Mouse (Mus musculus): Measurements from ENCODE around the gene Adal.
"Not testable (repeated sequence)": the region's sequence is repeated elsewhere in the genome, so short reads cannot be mapped to it uniquely, and the experiment has no call there.

Adal gene

DNA sequence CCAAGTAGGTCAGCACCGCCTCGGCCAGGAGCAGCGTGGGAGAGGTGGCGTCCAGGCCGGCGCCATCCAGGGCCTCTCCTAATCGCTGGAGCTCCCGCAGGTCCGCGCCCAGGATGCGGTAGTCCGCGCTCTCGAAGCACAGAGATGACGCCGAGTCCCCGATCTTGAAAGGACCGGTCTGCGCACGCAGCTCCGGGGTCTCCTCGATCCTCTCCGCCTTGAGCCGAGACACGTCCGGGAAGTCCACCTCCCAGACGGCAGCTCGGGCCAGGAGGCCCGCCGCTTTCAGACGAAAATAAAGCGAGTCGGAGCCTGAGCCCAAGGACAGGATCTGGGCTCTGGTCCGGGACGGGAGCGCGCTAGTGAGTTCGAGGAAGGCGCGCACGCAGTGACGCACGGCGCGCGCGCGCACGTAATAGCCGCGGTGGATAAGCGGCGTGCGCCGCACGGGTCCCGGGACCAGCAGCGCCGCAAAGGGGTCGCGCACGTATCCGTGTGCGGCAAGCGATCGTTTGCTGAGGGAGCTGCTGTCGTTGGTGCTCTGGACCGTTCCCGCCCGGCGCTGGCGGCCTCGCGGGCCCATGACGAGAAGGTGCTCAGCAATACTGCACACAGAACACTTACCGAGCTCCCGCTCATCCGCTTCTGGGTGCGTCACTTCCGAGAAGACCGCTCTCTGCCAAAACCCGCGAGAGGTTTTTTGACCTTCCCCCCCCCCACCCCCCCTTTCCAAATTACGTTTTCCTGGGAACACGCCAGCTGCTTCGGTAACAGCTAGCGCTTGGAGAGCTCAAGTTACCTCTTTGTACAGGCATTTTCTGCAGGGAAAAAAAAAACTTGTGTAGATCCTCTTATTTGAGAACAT, at the start of gene Adal, which contains the start of gene Lcmt2:
Gene Adal, plus strand, starts transcription at position 411 of the 865 bp plus-strand sequence.
Gene Lcmt2, minus strand, starts transcription at position 636 of the 865 bp plus-strand sequence.
- in situ Hi-C loops (cut with MboI, MseI): no loop called here

DNA sequence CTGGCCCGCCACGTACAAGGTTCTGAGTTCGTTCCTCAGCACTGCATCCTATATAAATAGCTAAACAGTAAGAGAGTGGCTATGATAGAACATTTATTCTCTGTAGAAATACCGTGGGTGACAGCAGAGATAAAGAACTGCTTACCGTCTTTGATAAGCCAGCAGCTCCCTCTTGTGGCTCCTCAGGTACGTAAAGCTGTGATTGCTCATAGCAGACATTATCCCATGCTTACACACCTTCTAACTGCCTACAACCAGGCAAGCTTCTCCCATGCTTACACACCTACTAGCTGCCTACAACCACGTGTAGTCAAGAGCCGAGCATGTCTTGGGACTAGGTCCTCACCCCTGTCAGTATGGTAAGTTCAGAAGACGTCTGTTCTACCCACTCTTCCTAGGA, 38.2 kb upstream of the Adal start:
- in situ Hi-C loops (cut with MboI, MseI): no loop called here

DNA sequence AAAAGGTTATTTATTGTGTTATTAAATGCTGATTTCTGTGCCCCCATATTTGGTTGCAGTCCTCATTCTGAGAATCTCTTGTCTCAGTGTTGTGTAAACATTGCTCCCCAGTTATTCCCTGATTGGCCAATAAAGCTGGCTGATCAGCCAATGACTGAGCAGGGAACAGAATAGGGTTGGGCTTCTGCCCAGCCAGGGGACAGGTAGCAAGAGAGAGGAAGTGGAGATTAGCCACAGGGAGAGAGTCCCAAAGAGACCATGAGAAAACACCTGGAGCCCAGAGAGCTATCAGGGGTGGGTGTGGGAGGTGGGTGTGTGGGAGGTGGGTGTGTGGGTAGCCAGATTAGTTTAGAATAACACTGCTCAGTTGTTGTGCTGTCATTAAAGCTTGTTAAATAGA, 34.3 kb upstream of the Adal start:
- in situ Hi-C loops (cut with MboI, MseI): no loop called here

DNA sequence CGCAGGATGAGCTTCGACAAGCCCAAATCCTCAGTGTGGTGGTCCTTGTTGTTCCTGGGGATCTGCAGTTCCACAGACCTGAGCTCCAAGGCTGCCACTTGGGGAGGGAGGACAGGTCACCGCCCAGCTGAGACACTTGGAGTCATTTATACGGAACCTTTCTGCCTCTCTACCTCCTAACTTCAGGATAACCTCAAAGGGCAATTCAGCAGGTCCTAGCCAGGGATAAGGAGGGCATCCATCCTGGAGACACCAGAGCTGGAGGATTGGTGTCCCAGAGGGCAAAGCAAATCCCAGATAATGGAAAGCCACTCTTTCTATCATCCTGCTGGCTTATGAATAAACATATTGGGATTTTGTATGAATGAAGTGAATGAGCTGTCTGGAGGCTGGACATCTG, 30.5 kb upstream of the Adal start, which contains the start of gene Tgm7:
Gene Tgm7, minus strand, starts transcription at position 101 of the 400 bp plus-strand sequence.
- in situ Hi-C loops (cut with MboI, MseI): no loop called here

DNA sequence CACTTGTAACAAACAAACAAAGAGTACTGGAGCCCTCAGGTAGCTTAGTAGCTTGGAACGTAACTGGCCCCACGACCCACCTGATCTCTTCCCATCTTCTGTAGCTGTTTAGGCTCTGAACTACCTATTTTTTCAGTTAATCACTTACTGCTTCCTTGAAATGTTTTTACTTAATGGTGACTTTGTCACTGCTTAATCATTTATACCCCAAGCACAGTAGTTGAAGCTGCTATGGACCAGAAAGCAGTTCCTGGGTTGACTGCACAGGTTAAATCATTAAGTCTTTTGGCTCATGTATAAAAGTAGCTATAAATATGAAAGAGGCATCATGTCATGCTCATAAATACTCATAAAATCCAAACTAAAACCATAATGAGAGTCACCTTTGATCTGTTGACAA, 24.8 kb upstream of the Adal start:
- in situ Hi-C loops (cut with MboI, MseI): no loop called here

DNA sequence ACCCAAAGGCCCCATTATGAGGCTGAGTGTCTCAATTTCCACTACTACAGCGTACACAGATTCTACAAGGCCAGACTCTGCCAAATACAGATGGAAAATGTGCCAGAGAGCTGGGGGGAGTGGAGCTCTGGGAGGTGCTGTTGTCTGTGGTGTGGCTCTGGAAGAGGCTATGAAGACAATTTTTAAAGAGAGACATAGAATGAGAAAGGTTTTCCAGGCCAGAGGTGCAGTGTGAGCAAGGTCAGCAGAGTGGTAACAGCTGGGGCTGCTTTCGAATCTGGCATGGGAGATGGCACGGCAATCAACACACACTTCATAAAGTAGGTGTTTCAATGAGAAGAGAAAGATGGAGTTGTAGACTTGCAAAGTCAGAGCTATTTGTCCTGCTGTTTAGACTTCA, 21.0 kb upstream of the Adal start:
- in situ Hi-C loops (cut with MboI, MseI): no loop called here

DNA sequence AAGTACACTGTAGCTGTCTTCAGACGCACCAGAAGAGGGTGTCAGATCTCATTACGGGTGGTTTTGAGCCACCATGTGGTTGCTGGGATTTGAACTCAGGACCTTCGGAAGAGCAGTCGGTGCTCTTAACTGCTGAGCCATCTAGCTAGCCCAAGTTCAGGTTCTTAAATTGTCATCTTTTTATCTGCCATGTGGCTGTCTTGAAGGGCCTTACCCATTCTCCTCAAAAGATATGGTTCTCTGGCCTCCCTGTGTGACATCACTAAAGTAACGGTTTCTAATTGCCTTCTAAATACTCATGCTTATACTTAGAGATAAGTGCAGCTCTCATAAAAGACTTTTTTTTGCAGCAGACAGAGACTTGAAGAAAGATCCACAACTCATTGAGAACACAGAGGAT, 13.9 kb upstream of the Adal start:
- in situ Hi-C loops (cut with MboI, MseI): not testable (repeated sequence)

DNA sequence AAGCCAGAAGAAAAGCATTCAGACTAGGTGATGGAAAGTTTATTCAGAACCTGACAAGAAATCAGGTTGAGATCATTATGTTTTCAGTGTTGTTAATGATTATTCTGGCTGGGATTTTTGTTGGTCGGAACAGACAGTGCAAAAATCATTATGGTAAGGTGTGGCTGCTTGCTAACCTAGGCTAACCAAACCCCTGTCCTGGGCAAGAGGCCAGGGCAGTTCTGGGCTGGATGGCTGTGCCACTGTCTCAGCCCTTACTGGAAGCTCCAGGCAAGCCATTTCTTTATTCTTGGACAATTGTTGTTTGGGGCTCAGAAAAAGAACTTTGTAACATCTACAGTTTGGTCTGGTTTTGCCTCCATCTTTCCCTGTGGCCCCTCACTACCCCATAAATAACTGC, 12.7 kb upstream of the Adal start:
- in situ Hi-C loops (cut with MboI, MseI): no loop called here

DNA sequence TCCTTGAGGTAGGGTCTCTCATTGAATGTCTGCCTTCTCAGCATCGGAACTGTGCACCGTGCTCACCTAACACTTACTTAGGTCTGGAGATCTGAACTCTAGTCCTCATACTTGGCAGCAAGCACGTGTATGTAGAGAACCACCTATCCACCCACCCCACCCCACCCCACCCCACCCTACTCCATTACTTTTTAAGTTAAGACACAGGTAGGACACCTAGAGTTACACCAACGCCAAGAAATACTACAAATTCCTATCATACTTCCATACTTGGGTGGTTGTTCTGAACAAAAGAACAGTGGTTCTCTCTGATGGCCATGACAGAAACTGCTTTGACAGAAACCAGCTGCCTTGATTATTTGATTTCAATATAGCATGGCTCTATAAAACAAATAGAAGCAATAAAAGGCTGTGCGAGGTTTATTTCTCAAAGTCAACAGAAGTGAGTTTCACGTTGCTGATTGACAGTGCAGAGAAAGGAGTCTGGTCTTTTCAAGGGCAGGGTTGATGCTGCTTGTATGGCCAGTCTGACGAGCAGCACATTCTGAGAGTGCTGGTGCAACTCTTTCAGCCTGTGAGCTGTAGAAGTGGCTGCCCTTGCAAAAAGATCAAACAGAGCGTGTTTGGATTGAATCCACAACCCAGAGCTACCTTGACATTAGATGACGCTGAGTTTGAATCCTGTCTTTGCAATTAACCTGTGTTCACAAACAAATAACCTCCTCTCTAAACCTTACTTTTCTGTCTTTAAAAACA, 11.2 kb upstream of the Adal start:
- in situ Hi-C loops (cut with MboI, MseI): no loop called here

DNA sequence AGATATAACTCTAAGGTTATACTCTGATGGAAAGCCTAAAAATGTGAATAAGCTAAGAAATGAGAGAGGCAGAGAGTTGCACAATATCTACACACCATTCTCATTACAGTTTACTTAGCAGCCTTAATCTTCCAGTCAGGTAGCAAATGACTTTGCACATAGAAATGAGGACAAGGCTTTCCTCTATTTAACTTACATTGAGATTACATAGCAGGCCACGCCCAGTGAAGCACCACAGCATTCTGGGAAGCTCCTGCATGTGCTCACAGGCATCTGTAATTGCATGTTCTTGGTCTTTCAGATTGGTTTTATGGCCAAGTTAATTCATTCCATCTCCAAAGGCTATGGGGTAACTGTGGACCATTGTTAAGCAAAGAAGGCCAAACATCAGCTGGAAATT, 7.4 kb upstream of the Adal start:
- in situ Hi-C loops (cut with MboI, MseI): no loop called here

DNA sequence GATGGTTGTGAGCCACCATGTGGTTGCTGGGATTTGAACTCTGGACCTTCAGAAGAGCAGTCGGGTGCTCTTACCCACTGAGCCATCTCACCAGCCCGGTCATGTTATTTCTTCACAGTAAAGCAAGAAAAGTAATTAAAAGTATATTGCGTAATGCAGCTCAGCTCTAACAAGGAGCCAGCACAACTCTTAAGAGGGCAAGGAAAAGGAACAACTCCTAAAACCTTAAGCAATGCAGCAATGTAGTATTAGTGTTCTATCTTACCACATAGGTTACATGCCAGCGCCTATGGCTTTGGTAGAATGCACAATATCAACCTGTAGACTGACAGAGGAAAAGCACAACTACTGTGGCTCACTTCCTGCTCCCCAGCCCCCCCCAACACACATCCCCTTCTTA, 2.9 kb upstream of the Adal start:
- in situ Hi-C loops (cut with MboI, MseI): no loop called here

DNA sequence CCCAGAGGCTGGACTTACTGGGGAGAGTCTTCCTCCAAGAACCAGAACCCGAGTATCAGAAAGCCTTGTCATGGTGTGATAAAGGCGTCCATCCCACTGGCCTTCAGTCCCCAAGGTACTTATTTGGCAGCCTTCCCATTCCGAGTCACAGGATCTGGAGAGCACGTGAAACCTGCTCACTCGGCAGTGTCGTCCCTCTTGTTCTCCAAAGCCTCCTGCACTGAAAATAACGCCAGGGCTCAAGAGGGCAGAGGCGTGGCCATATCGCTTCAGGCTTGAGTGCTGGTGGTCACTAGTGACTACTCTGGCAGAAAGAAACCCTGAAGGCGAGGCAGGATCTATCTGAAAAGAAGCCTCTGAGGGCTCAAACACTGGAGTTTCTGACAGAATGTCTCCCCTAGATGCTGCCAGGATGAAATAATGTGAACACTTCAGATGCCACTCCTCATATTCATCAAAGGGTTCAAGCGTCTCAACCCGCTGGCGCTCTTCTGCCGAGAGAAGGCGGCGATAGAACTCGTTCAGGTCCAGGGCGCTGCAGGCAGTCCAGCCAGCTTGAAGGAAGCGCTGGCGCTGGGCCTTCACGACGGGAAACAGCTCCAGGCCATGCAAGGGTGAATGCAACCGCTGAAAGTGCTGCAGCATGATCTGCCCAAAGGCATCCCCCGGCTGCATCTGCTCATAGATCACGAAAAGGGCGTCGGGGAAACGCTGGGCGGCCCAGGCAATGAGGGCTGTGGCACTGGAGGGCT, 786 bp upstream of the Adal start:
- in situ Hi-C loops (cut with MboI, MseI): no loop called here

DNA sequence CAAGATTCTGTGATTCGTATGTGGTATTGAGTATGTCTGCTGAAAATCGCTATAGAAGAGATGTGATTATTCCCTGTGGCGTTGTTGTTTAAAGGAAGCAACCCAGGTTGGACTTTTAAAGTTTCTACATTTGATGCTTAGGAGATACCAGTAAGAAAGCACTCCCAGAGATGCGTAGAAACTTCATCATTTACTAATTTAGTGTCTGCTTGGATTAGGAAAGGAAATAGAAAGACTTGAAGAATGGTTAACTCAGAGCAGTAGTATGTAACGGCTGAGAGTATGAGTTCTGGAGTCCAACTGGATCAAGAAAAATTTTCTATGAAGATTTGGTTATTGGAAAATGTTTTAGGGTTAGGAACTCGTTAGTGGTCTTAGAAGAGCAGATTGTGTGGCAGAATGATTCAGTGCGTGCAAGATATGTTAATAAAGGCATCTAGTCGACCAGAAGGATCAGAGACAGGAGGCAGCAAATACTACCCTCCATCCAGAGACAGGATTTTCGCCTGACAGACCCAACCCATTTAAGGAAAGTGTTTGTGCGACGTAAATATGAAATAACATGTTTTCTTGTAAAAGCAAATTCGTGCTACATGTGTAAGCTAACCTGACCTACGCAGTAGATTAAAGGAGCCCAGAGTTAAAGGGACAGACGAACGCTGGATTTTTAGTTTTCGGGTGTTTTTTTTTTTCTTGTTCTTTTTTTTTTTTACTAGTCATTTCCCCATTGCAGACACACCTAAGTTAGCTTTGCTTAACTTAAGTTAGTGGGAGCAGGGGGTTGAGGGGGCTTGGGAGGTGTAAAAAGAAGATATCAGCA, 1.2 kb downstream of the Adal start:
- in situ Hi-C loops (cut with MboI, MseI): no loop called here

DNA sequence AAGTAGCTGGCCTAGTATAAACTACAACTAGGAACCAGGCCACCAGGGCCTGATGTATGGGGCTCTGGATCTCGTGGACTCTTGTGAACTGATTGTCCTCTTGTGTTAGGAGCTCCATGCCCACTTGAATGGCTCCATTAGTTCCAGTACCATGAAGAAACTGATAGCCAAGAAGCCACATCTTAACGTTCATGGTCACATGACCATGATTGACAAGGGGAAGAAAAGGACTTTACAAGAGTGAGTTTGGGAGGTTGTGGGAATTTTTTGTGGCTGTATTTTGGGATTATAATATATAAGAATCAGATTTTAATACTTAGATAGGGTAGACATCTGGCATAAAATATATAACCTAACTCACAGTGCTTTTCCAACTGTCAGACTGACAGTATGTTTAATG, 2.2 kb downstream of the Adal start:
- in situ Hi-C loops (cut with MboI, MseI): no loop called here

DNA sequence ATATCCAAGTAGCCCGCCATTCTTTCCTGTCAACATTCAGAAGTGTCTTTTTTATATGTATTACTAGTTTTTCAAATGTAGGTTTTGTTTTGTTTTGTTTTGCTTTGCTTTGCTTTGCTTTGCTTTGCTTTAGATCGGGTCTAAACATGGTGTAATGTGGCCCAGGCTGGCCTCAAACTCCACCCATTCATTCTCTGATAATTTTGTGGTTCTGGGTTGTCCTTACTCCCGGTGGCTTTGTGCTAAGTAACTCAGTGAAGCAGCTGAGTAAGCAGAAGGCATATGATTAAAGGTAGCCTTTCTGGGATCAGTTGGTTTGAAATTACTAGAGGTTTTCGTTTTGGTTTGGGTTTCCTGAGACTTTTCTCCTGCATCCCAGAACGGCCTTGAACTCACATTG, 9.5 kb downstream of the Adal start:
- in situ Hi-C loops (cut with MboI, MseI): no loop called here

DNA sequence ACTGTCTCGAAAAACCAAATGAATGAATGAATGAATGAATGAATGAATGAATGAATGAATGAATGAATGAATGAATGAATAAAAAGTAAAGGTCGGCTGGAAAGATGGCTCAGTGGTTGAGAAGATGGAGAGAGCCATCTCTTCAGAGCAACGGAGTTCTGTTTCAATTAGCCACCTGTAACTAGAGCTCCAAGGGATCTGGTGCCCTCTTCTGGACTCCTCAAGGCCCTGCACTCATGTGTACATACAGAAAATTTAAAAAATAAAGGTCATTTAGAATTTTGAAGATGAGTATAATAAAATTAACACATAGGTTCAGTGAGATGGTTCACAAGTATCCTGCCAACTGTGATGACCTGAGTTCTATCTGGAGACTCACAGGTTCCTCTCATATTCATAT, 12.9 kb downstream of the Adal start:
- in situ Hi-C loops (cut with MboI, MseI): no loop called here

DNA sequence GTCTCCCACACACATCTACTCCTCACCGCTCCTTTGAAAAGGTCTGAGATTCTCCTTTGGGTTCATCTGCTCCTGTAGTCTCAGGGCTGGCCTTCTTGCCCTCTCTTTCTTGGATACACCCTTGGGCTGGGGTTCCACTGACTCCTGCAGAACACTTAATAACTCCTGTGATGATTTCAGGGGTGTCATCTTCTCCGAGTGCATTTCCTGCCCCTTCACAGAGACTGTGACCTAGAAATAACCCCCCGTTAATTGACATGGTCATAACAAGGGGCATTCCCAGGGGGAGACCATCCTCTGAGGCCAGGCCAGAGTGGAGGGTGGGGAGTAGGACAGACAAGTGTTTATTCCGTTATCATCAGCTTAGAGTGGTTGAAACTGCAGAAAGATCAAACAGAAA, 28.9 kb downstream of the Adal start:
- in situ Hi-C loops (cut with MboI, MseI): no loop called here

DNA sequence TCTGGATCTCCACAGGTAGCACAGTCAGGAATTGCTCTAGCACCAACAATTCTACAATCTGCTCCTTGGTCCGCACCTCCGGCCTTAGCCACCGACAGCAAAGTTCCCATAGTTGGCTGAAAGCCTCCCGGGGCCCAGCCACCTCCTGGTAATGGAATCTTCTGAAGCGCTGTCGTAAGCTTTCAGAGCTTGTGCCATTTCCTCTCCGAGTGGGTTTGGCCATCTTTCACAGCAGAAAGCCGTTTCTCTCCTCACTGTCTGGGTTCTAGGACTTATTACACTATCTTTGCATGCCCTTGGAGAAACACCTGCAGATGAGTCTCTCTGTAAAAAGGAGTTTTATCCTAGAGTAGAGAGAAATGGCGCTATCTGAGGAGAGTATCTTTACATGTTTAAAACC, 29.7 kb downstream of the Adal start:
- in situ Hi-C loops (cut with MboI, MseI): no loop called here

DNA sequence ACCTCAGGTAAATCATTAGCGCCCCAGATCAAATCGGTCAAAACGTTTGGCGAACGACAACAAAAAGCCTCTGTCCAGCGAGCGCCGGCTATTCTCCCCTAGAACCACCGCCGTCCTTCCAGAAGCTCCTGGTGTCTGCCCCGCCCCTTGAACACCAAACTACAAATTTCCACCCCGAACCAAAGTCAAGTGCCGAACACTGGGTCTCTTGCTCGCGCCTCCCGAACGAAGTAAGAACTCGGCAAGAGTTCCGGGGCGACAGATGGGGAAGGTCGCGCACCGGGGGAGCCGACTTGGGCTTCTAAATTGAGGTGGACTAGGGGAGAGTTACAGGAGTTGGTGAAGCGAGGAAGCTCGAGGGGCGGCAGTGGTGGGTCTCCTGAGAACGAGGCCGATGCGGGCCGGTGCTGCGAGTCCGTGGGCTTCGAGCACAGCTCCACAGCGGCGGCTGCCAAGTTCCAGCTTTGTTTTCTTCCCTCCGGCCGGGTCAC, 30.3 kb downstream of the Adal start, which contains the start of gene Tubgcp4:
Gene Tubgcp4, plus strand, starts transcription at position 174 of the 491 bp plus-strand sequence.
- in situ Hi-C loops (cut with MboI, MseI): no loop called here

DNA sequence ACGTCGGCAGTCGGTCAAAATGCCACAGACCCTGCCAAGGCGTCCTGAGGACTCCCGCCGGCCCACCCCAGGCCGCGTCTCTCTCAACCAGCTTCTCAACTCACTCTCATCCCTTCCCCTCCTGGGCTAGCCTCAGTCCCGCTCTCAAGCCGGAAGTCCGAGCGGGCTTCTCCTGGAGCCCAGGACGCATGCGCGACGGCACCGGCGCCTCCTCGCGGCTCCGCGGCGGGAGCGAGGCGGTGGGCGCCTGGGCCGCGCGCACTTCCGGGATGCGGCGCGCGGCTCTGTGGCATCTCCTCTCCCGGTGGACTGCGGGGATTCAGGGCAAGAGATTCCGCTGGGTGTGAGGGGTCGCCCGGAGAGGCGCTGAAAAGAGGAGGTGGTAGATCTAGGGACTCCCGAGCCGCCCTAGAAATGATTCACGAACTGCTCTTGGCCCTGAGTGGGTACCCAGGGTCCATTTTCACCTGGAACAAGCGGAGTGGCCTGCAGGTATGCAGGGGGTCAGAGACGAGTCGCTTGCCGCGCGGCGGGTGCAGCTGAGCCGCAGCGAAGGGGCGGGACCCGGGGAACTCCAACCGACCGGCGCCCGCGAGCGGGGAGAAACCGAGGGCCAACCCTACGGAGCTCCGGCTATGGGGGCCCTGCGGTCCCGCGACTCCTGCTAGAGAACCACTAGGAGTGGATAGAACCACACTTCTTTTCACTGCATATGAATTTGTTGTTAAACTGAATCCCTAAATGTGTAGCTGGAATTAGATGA, 30.9 kb downstream of the Adal start, which contains the start of gene Zscan29:
Gene Zscan29, minus strand, starts transcription at position 146 of the 763 bp plus-strand sequence.
- in situ Hi-C loops (cut with MboI, MseI): no loop called here

All from T-helper 17 cell (primary cell).